Mouse (Mus musculus) right cerebral cortex, adult 2 months (tissue): Measurements from ENCODE around the gene Acyp1.

ENCODE experiments used
- DNase-seq, 2 experiments: peaks; one replicate each; pipeline ENCODE4 v3.0.0; 2021 to 2022; ENCODE audit warnings: low spot score in 2 of 2

Acyp1 gene

GRCm38 (mm10) chr12:85233376-85234358 lies 54.6 kb downstream of the Acyp1 start:
- DNase-seq, result no peak

- DNase-seq, result peak in 1 of 2 experiments; percentile 10
Measured at GRCm38 (mm10) chr12:85227876-85228599, 60.2 kb downstream of the Acyp1 start.

GRCm38 (mm10) chr12:85227227-85227626 lies 61.0 kb downstream of the Acyp1 start:
- no peak for DNase-seq
